In genomic region chr4:108431561-108431936, GRCm38 (mm10) we compare ENCODE assay signal across 13 mouse cellular contexts. TPM values are rescaled to one million over a fixed set of nuclear protein-coding genes. Genes with fewer than 3 reads are reported as not detected.
DNase-seq lines count a peak whose midpoint lies in the region; ATAC-seq and TF ChIP-seq lines count a peak whose summit lies in the region.
"Had no signal": no experiment of that assay in that cellular context is flagged by ENCODE, and none has a peak within 500 bp of the region (broad histone marks: within the 10 kb centered on the region; RNA-seq: fewer than 3 reads in every experiment).

No protein-coding gene starts in this region.

- H3K27me3 ChIP-seq in kidney, adult 2 months (replicated peaks; ENCODE audit: control insufficient read depth, insufficient read depth, low read length) = no peaks in the 10 kb centered on the region
- no peaks in the 10 kb centered on the region for H3K27me3 ChIP-seq in embryonic facial prominence, embryonic 11.5 days (ENCODE audit: control insufficient read depth, insufficient read depth, low read length)
- no peaks in the 10 kb centered on the region for H3K27me3 ChIP-seq in forebrain, embryonic 15.5 days
- no peaks in the 10 kb centered on the region for H3K27me3 ChIP-seq in midbrain, embryonic 11.5 days (ENCODE audit: control insufficient read depth, insufficient read depth, low read length)
- H3K27me3 ChIP-seq: heart, embryonic 15.5 days had no signal

- H3K4me2 ChIP-seq in embryonic facial prominence, embryonic 11.5 days (ENCODE audit: low read depth, low read length) = no peak overlapping the region
- no peak overlapping the region for H3K4me2 ChIP-seq in forebrain, embryonic 15.5 days (replicated peaks)
- H3K4me2 ChIP-seq in midbrain, embryonic 11.5 days = no peak overlapping the region; the same call in 1 of the 2 replicates
- H3K4me2 ChIP-seq: heart, embryonic 15.5 days had no signal

- H3K9ac ChIP-seq in embryonic facial prominence, embryonic 11.5 days (replicated peaks; ENCODE audit: low read length) = no peak overlapping the region
- H3K9ac ChIP-seq in forebrain, embryonic 15.5 days (replicated peaks) = no peak overlapping the region
- no peak overlapping the region for H3K9ac ChIP-seq in midbrain, embryonic 11.5 days (ENCODE audit: low read length)
- H3K9ac ChIP-seq: heart, embryonic 15.5 days had no signal

- no peak for TF ChIP-seq POLR2A in kidney, adult 2 months (IDR thresholded peaks at IDR 0.05; ENCODE audit: low read depth, low read length)

- WGBS in kidney, adult 2 months = 61% methylated on average over 2 of the region's 2 CpGs
- WGBS in embryonic facial prominence, embryonic 11.5 days = 23% methylated on average over 2 of the region's 2 CpGs
- 17% methylated on average over 2 of the region's 2 CpGs for WGBS in forebrain, embryonic 15.5 days
- 22% methylated on average over 2 of the region's 2 CpGs for WGBS in midbrain, embryonic 11.5 days

- H3K4me3 ChIP-seq in kidney, adult 2 months (ENCODE audit: insufficient read depth, low read depth, low read length) = no peak overlapping the region
- H3K4me3 ChIP-seq in embryonic facial prominence, embryonic 11.5 days (ENCODE audit: low read depth, low read length) = no peak overlapping the region
- no peak overlapping the region for H3K4me3 ChIP-seq in forebrain, embryonic 15.5 days
- H3K4me3 ChIP-seq in midbrain, embryonic 11.5 days (ENCODE audit: low read depth, low read length) = no peak overlapping the region
- H3K4me3 ChIP-seq: heart, embryonic 15.5 days had no signal

- H3K36me3 ChIP-seq in kidney, adult 2 months (ENCODE audit: control insufficient read depth, insufficient read depth, low read length) = no peaks in the 10 kb centered on the region
- H3K36me3 ChIP-seq in embryonic facial prominence, embryonic 11.5 days (replicated peaks; ENCODE audit: control insufficient read depth, insufficient read depth, low read depth, low read length) = no peaks in the 10 kb centered on the region
- no peaks in the 10 kb centered on the region for H3K36me3 ChIP-seq in forebrain, embryonic 15.5 days
- H3K36me3 ChIP-seq in midbrain, embryonic 11.5 days (ENCODE audit: control insufficient read depth, insufficient read depth, low read length) = no peaks in the 10 kb centered on the region
- H3K36me3 ChIP-seq: heart, embryonic 15.5 days had no signal

- H3K9me3 ChIP-seq in embryonic facial prominence, embryonic 11.5 days (replicated peaks; ENCODE audit: control insufficient read depth, low read length) = no peaks in the 10 kb centered on the region
- H3K9me3 ChIP-seq in forebrain, embryonic 15.5 days = no peaks in the 10 kb centered on the region
- H3K9me3 ChIP-seq in midbrain, embryonic 11.5 days (ENCODE audit: control insufficient read depth, low read length) = no peaks in the 10 kb centered on the region
- H3K9me3 ChIP-seq: heart, embryonic 15.5 days had no signal

- peak; percentile 4 for DNase-seq in kidney, adult 2 months
- DNase-seq in kidney, adult 11 months = no peak
- no peak for DNase-seq in embryonic facial prominence, embryonic 11.5 days (ENCODE audit: low spot score)
- DNase-seq in midbrain, embryonic 11.5 days (ENCODE audit: low spot score, missing footprints) = no peak
- no peak for DNase-seq in thymus, postnatal 25 days
- no peak for DNase-seq in retina, postnatal 1 day
- DNase-seq: cerebellum, adult 9-10 months had no signal

- no peak for TF ChIP-seq CTCF in kidney, adult 2 months (conservative IDR thresholded peaks at IDR 0.05; ENCODE audit: insufficient read depth, insufficient read length, low read depth, low read length)

- H3K27ac ChIP-seq in kidney, adult 2 months (ENCODE audit: insufficient read depth, low read depth, low read length) = no peak overlapping the region
- H3K27ac ChIP-seq in embryonic facial prominence, embryonic 11.5 days (replicated peaks; ENCODE audit: low read depth, low read length) = peak overlapping the region; percentile 85
- H3K27ac ChIP-seq in forebrain, embryonic 15.5 days (replicated peaks) = peak overlapping the region; percentile 65; the same call in 1 of the 2 replicates
- H3K27ac ChIP-seq in midbrain, embryonic 11.5 days (ENCODE audit: low read depth, low read length) = peak overlapping the region; percentile 49; the same call in 1 of the 2 replicates
- H3K27ac ChIP-seq: heart, embryonic 15.5 days had no signal

- no peak for ATAC-seq in embryonic facial prominence, embryonic 11.5 days (replicated peaks; ENCODE audit: insufficient number of reproducible peaks, low FRiP score, low TSS enrichment, low read depth)
- no peak for ATAC-seq in forebrain, embryonic 15.5 days (replicated peaks)
- ATAC-seq in midbrain, embryonic 11.5 days (ENCODE audit: low FRiP score) = peak; percentile 31
- ATAC-seq in activated CD4-positive, CD25-positive, alpha-beta regulatory T cell, adult 4 months = no peak
- ATAC-seq: lung, postnatal 0 days had no signal

- H3K4me1 ChIP-seq in kidney, adult 2 months (ENCODE audit: control insufficient read depth, insufficient read depth, low read length) = no peaks in the 10 kb centered on the region
- peaks cover 16% of the 10 kb centered on the region for H3K4me1 ChIP-seq in embryonic facial prominence, embryonic 11.5 days (ENCODE audit: control insufficient read depth, insufficient read depth, low read length)
- H3K4me1 ChIP-seq in forebrain, embryonic 15.5 days = peaks cover 14% of the 10 kb centered on the region
- peaks cover 18% of the 10 kb centered on the region for H3K4me1 ChIP-seq in midbrain, embryonic 11.5 days (ENCODE audit: control insufficient read depth, insufficient read depth, low read length)

RNA-seq across cellular contexts. Expression of gene Gpx7, which starts 24.8 kb away (rescaled TPM):
- polyA plus RNA-seq in kidney, adult 2 months (2012; rRNA removed) = 6.2 and 7.5 TPM in 2 replicates
- 44.9 and 46.4 TPM in 2 replicates for polyA plus RNA-seq in embryonic facial prominence, embryonic 11.5 days (2014; fragmentation: Nextera tagmentation; extraction: Ambion mirVana)
- polyA plus RNA-seq in forebrain, embryonic 15.5 days (2015; fragmentation: Nextera tagmentation; extraction: Ambion mirVana) = 25.3 and 28.2 TPM in 2 replicates
- polyA plus RNA-seq in midbrain, embryonic 11.5 days (2014; fragmentation: Nextera tagmentation; extraction: Ambion mirVana) = 50.8 and 52.4 TPM in 2 replicates
- 1 to 10 TPM; 1.7 to 4.3 TPM for polyA plus RNA-seq in activated CD4-positive, CD25-positive, alpha-beta regulatory T cell, adult 4 months (2017; shearing (Covaris generic))
- polyA plus RNA-seq: C2C12 had no signal

RNA-seq across cellular contexts. Expression of gene Tut4, which starts 27.7 kb away (rescaled TPM):
- 23.7 and 28.8 TPM in 2 replicates for polyA plus RNA-seq in kidney, adult 2 months (2012; rRNA removed)
- 94.6 and 110 TPM in 2 replicates for polyA plus RNA-seq in embryonic facial prominence, embryonic 11.5 days (2014; fragmentation: Nextera tagmentation; extraction: Ambion mirVana)
- 75.7 and 77.1 TPM in 2 replicates for polyA plus RNA-seq in forebrain, embryonic 15.5 days (2015; fragmentation: Nextera tagmentation; extraction: Ambion mirVana)
- polyA plus RNA-seq in midbrain, embryonic 11.5 days (2014; fragmentation: Nextera tagmentation; extraction: Ambion mirVana) = 61.9 and 66.9 TPM in 2 replicates
- 10 to 100 TPM; 56.1 to 74.4 TPM for polyA plus RNA-seq in activated CD4-positive, CD25-positive, alpha-beta regulatory T cell, adult 4 months (2017; shearing (Covaris generic))

RNA-seq across cellular contexts. Expression of gene Shisal2a, which starts 48.4 kb away (rescaled TPM):
- 0.25 TPM in 1 of 2 replicates, not detected in the other for polyA plus RNA-seq in kidney, adult 2 months (2012; rRNA removed)
- 8.5 and 10.2 TPM in 2 replicates for polyA plus RNA-seq in embryonic facial prominence, embryonic 11.5 days (2014; fragmentation: Nextera tagmentation; extraction: Ambion mirVana)
- polyA plus RNA-seq in forebrain, embryonic 15.5 days (2015; fragmentation: Nextera tagmentation; extraction: Ambion mirVana) = 0.79 and 1.7 TPM in 2 replicates
- 1.6 and 2.4 TPM in 2 replicates for polyA plus RNA-seq in midbrain, embryonic 11.5 days (2014; fragmentation: Nextera tagmentation; extraction: Ambion mirVana)
- not detected for polyA plus RNA-seq in activated CD4-positive, CD25-positive, alpha-beta regulatory T cell, adult 4 months (2017; shearing (Covaris generic))
- polyA plus RNA-seq: C2C12; spleen, adult 2 months had no signal
